Mouse (Mus musculus) layer of hippocampus, postnatal 25 days (tissue): Measurements from ENCODE around the gene Asmt. TPM values are rescaled to one million over a fixed set of nuclear protein-coding genes. Genes with fewer than 3 reads are reported as not detected.

Experiments
- DNase-seq, 2 experiments: peaks; one replicate each; pipeline ENCODE4 v3.0.0; 2022; ENCODE audit warnings: mixed read lengths in 2 of 2, low spot score in 1 of 2; ENCODE audit errors: extremely low spot score in 1 of 2
- total RNA-seq, 2 experiments: library from RNA; stranded (reverse); gene quantifications; 2 replicates each; pipeline ENCODE4 v1.2.3; 2021

The Asmt gene
- not detected for total RNA-seq

GRCm38 (mm10) chrX:170672594-170673092, at the start of gene Asmt:
Gene Asmt, plus strand, starts transcription at chrX:170672644.
- no peak for DNase-seq

GRCm38 (mm10) chrX:170673233-170673951, 948 bp downstream of the Asmt start:
- no peak for DNase-seq

- DNase-seq, result peak; percentile 27 to 32
Observed at GRCm38 (mm10) chrX:170674229-170674771, 1.9 kb downstream of the Asmt start.

- no peak for DNase-seq
Observed at GRCm38 (mm10) chrX:170674885-170675876, 2.7 kb downstream of the Asmt start.

GRCm38 (mm10) chrX:170675923-170676605, 3.6 kb downstream of the Asmt start:
- DNase-seq, result no peak

- no peak for DNase-seq
Observed at GRCm38 (mm10) chrX:170676606-170677239, 4.3 kb downstream of the Asmt start.

GRCm38 (mm10) chrX:170677266-170677665, 4.8 kb downstream of the Asmt start:
- DNase-seq, result no peak

- DNase-seq, result no peak
Observed at GRCm38 (mm10) chrX:170677680-170678079, 5.2 kb downstream of the Asmt start.
